In genomic region chr6:29718894-29719329, GRCm38 (mm10) we compare ENCODE assay signal across 8 mouse cellular contexts. TPM values are rescaled to one million over a fixed set of nuclear protein-coding genes. Genes with fewer than 3 reads are reported as not detected.
DNase-seq lines count a peak whose midpoint lies in the region; ATAC-seq and TF ChIP-seq lines count a peak whose summit lies in the region.

No protein-coding gene starts in this region.

- no peak for TF ChIP-seq EP300 in heart, adult 2 months (IDR thresholded peaks at IDR 0.05; ENCODE audit: insufficient read depth, low read depth, low read length)
- TF ChIP-seq EP300 in liver, embryonic 14.5 days (IDR thresholded peaks at IDR 0.05; ENCODE audit: low read depth), result no peak

- TF ChIP-seq POLR2A in heart, adult 2 months (IDR thresholded peaks at IDR 0.05; ENCODE audit: insufficient read depth, low read depth, low read length), result no peak

- no peaks in the 10 kb centered on the region for H3K27me3 ChIP-seq in kidney, postnatal 0 days (ENCODE audit: insufficient read depth, low read length)
- H3K27me3 ChIP-seq in embryonic facial prominence, embryonic 13.5 days, result peaks cover 9% of the 10 kb centered on the region
- H3K27me3 ChIP-seq in heart, adult 2 months (ENCODE audit: control insufficient read depth, insufficient read depth, low read length), result no peaks in the 10 kb centered on the region
- H3K27me3 ChIP-seq in liver, embryonic 14.5 days (ENCODE audit: control insufficient read depth, insufficient read depth, low read length), result no peaks in the 10 kb centered on the region
- H3K27me3 ChIP-seq in neural tube, embryonic 13.5 days, result peaks cover 11% of the 10 kb centered on the region

- H3K36me3 ChIP-seq in kidney, postnatal 0 days (ENCODE audit: insufficient read depth, low read length), result no peaks in the 10 kb centered on the region
- H3K36me3 ChIP-seq in embryonic facial prominence, embryonic 13.5 days, result no peaks in the 10 kb centered on the region
- no peaks in the 10 kb centered on the region for H3K36me3 ChIP-seq in heart, adult 2 months (ENCODE audit: control insufficient read depth, insufficient read depth, low read length)
- H3K36me3 ChIP-seq in liver, embryonic 14.5 days (replicated peaks; ENCODE audit: control insufficient read depth, insufficient read depth, low read depth), result peaks cover 64% of the 10 kb centered on the region
- no peaks in the 10 kb centered on the region for H3K36me3 ChIP-seq in neural tube, embryonic 13.5 days

- peak; percentile 81 for ATAC-seq in kidney, postnatal 0 days (replicated peaks; ENCODE audit: low FRiP score, low read depth)
- ATAC-seq in embryonic facial prominence, embryonic 13.5 days (ENCODE audit: insufficient number of reproducible peaks, insufficient read depth, low FRiP score, low TSS enrichment, low read depth), result peak; percentile 67
- no peak for ATAC-seq in liver, embryonic 14.5 days (ENCODE audit: insufficient read depth)
- peak; percentile 57 for ATAC-seq in neural tube, embryonic 13.5 days (ENCODE audit: low read depth)

- peak overlapping the region; percentile 64 for H3K4me2 ChIP-seq in kidney, postnatal 0 days (ENCODE audit: low read length)
- H3K4me2 ChIP-seq in embryonic facial prominence, embryonic 13.5 days, result peak overlapping the region; percentile 66
- H3K4me2 ChIP-seq in liver, embryonic 14.5 days (ENCODE audit: low read depth), result peak overlapping the region; percentile 22; the same call in 1 of the 2 replicates
- peak overlapping the region; percentile 56 for H3K4me2 ChIP-seq in neural tube, embryonic 13.5 days

- 3% methylated on average over 15 of the region's 15 CpGs for WGBS in kidney, postnatal 0 days
- WGBS in embryonic facial prominence, embryonic 13.5 days, result 2% methylated on average over 15 of the region's 15 CpGs
- 10% methylated on average over 15 of the region's 15 CpGs for WGBS in heart, adult 2 months
- WGBS in liver, embryonic 14.5 days (ENCODE audit: insufficient replicate concordance), result 22% methylated on average over 15 of the region's 15 CpGs
- 2% methylated on average over 15 of the region's 15 CpGs for WGBS in neural tube, embryonic 13.5 days

- peak overlapping the region; percentile 14; the same call in 1 of the 2 replicates for H3K27ac ChIP-seq in kidney, postnatal 0 days
- peak overlapping the region; percentile 77 for H3K27ac ChIP-seq in embryonic facial prominence, embryonic 13.5 days
- no peak overlapping the region for H3K27ac ChIP-seq in heart, adult 2 months
- H3K27ac ChIP-seq in liver, embryonic 14.5 days, result no peak overlapping the region
- no peak overlapping the region; the same call in 1 of the 2 replicates for H3K27ac ChIP-seq in neural tube, embryonic 13.5 days (replicated peaks)

- H3K4me3 ChIP-seq in kidney, postnatal 0 days (replicated peaks; ENCODE audit: low read depth, low read length), result peak overlapping the region; percentile 34
- H3K4me3 ChIP-seq in embryonic facial prominence, embryonic 13.5 days, result peak overlapping the region; percentile 39
- H3K4me3 ChIP-seq in heart, adult 2 months, result peak overlapping the region; percentile 31
- H3K4me3 ChIP-seq in liver, embryonic 14.5 days (ENCODE audit: insufficient read depth in 1 of 2, low read depth in 2 of 2, low read length in 2 of 2), result peak overlapping the region; percentile 2 to 18; a peak in 2 of 4 replicates
- peak overlapping the region; percentile 31 for H3K4me3 ChIP-seq in neural tube, embryonic 13.5 days

- peak; percentile 80 for DNase-seq in kidney, postnatal 0 days (ENCODE audit: low spot score)
- no peak for DNase-seq in kidney, adult 11 months
- DNase-seq in heart, adult 2 months, result peak; percentile 59 to 67
- peak; percentile 78 to 87 for DNase-seq in kidney, postnatal 4 days
- no peak for DNase-seq in liver, embryonic 14.5 days (ENCODE audit: low read depth in 3 of 3, low spot score in 3 of 3)
- peak; percentile 33 to 55 for DNase-seq in thymus, postnatal 10 days (ENCODE audit: low spot score in 2 of 2)

- H3K79me2 ChIP-seq in heart, adult 2 months (replicated peaks; ENCODE audit: control insufficient read depth, insufficient read depth, low read length), result no peaks in the 10 kb centered on the region

- no peaks in the 10 kb centered on the region for H3K9me3 ChIP-seq in kidney, postnatal 0 days (replicated peaks; ENCODE audit: low read length)
- no peaks in the 10 kb centered on the region for H3K9me3 ChIP-seq in embryonic facial prominence, embryonic 13.5 days
- no peaks in the 10 kb centered on the region for H3K9me3 ChIP-seq in liver, embryonic 14.5 days (ENCODE audit: control insufficient read depth, low read length)
- H3K9me3 ChIP-seq in neural tube, embryonic 13.5 days, result no peaks in the 10 kb centered on the region

- intact Hi-C loops in heart, adult 2 months (cut with DNase I), result no loop called here

- H3K9ac ChIP-seq in kidney, postnatal 0 days (ENCODE audit: low read depth, low read length), result peak overlapping the region; percentile 46; the same call in 1 of the 2 replicates
- H3K9ac ChIP-seq in embryonic facial prominence, embryonic 13.5 days, result peak overlapping the region; percentile 61
- no peak overlapping the region for H3K9ac ChIP-seq in heart, adult 2 months (ENCODE audit: low read depth, low read length)
- 0 out of 2 replicates have a peak overlapping the region, but pooled peaks have one; percentile 9 for H3K9ac ChIP-seq in liver, embryonic 14.5 days (replicated peaks)
- H3K9ac ChIP-seq in neural tube, embryonic 13.5 days, result peak overlapping the region; percentile 38

- 0 out of 2 replicates have a peak, but pooled peaks cover 6% of the 10 kb centered on the region for H3K4me1 ChIP-seq in kidney, postnatal 0 days (replicated peaks; ENCODE audit: insufficient read depth, low read length)
- H3K4me1 ChIP-seq in embryonic facial prominence, embryonic 13.5 days, result peaks cover 30% of the 10 kb centered on the region
- no peaks in the 10 kb centered on the region for H3K4me1 ChIP-seq in heart, adult 2 months (ENCODE audit: control insufficient read depth, insufficient read depth, low read length)
- no peaks in the 10 kb centered on the region; a peak in 1 of 4 replicates for H3K4me1 ChIP-seq in liver, embryonic 14.5 days (replicated peaks; ENCODE audit: control insufficient read depth in 2 of 2, insufficient read depth in 2 of 2, low read length in 1 of 2)
- peaks cover 24% of the 10 kb centered on the region for H3K4me1 ChIP-seq in neural tube, embryonic 13.5 days (replicated peaks)

- TF ChIP-seq CTCF in kidney, postnatal 0 days (IDR thresholded peaks at IDR 0.05; ENCODE audit: low read depth), result no peak
- no peak for TF ChIP-seq CTCF in heart, adult 2 months (IDR thresholded peaks at IDR 0.05)
- TF ChIP-seq CTCF in liver, embryonic 14.5 days (IDR thresholded peaks at IDR 0.05; ENCODE audit: low read depth), result no peak

RNA-seq across cellular contexts. Expression of gene Smo, which starts 16.4 kb away (rescaled TPM):
- 26.4 and 27.5 TPM in 2 replicates for polyA plus RNA-seq in kidney, postnatal 0 days (2015; fragmentation: Nextera tagmentation; extraction: Ambion mirVana)
- 53.0 and 57.4 TPM in 2 replicates for polyA plus RNA-seq in embryonic facial prominence, embryonic 13.5 days (2015; fragmentation: Nextera tagmentation; extraction: Ambion mirVana)
- 1 to 10 TPM; 8.3 to 8.5 TPM for total RNA-seq in heart, adult 2 months (2021)
- 12.7 and 16.4 TPM in 2 replicates for polyA plus RNA-seq in heart, adult 2 months (2012; rRNA removed)
- 5.0 and 5.5 TPM in 2 replicates for polyA plus RNA-seq in liver, embryonic 14.5 days (2012; rRNA removed)
- 2.2 and 2.6 TPM in 2 replicates for polyA plus RNA-seq in liver, embryonic 14.5 days (2014; fragmentation: Nextera tagmentation; extraction: Ambion mirVana)
- 16.1 and 16.4 TPM in 2 replicates for polyA plus RNA-seq in neural tube, embryonic 13.5 days (2015; fragmentation: Nextera tagmentation; extraction: Ambion mirVana)

RNA-seq across cellular contexts. Expression of gene Tspan33, which starts 24.9 kb away (rescaled TPM):
- polyA plus RNA-seq in kidney, postnatal 0 days (2015; fragmentation: Nextera tagmentation; extraction: Ambion mirVana), result 24.9 and 25.2 TPM in 2 replicates
- 2.8 and 4.7 TPM in 2 replicates for polyA plus RNA-seq in embryonic facial prominence, embryonic 13.5 days (2015; fragmentation: Nextera tagmentation; extraction: Ambion mirVana)
- total RNA-seq in heart, adult 2 months (2021), result 1 to 10 TPM; 2.2 to 2.5 TPM
- polyA plus RNA-seq in heart, adult 2 months (2012; rRNA removed), result 1.8 and 2.7 TPM in 2 replicates
- polyA plus RNA-seq in liver, embryonic 14.5 days (2012; rRNA removed), result 97.2 and 108 TPM in 2 replicates
- 76.1 and 96.6 TPM in 2 replicates for polyA plus RNA-seq in liver, embryonic 14.5 days (2014; fragmentation: Nextera tagmentation; extraction: Ambion mirVana)
- 5.6 and 7.0 TPM in 2 replicates for polyA plus RNA-seq in neural tube, embryonic 13.5 days (2015; fragmentation: Nextera tagmentation; extraction: Ambion mirVana)

RNA-seq across cellular contexts. Expression of gene Ahcyl2, which starts 48.9 kb away (rescaled TPM):
- polyA plus RNA-seq in kidney, postnatal 0 days (2015; fragmentation: Nextera tagmentation; extraction: Ambion mirVana), result 18.5 and 18.7 TPM in 2 replicates
- 14.1 and 15.2 TPM in 2 replicates for polyA plus RNA-seq in embryonic facial prominence, embryonic 13.5 days (2015; fragmentation: Nextera tagmentation; extraction: Ambion mirVana)
- 10 to 100 TPM; 14.7 to 15.6 TPM for total RNA-seq in heart, adult 2 months (2021)
- polyA plus RNA-seq in heart, adult 2 months (2012; rRNA removed), result 10.5 and 16.2 TPM in 2 replicates
- 3.5 and 4.2 TPM in 2 replicates for polyA plus RNA-seq in liver, embryonic 14.5 days (2012; rRNA removed)
- 3.2 and 3.9 TPM in 2 replicates for polyA plus RNA-seq in liver, embryonic 14.5 days (2014; fragmentation: Nextera tagmentation; extraction: Ambion mirVana)
- 17.2 and 17.3 TPM in 2 replicates for polyA plus RNA-seq in neural tube, embryonic 13.5 days (2015; fragmentation: Nextera tagmentation; extraction: Ambion mirVana)

Comparison
In these comparisons a context has a peak if more than half of its experiments do, and no peak if none do; other contexts are left out.
1. DNase-seq: peak in kidney, postnatal 0 days (single experiment), heart, adult 2 months (2 of 2), kidney, postnatal 4 days (2 of 2) and thymus, postnatal 10 days (2 of 2); none in kidney, adult 11 months (single experiment) and liver, embryonic 14.5 days (0 of 3).
2. H3K27ac ChIP-seq: peak in kidney, postnatal 0 days (single experiment) and embryonic facial prominence, embryonic 13.5 days (single experiment); none in heart, adult 2 months (single experiment), liver, embryonic 14.5 days (single experiment) and neural tube, embryonic 13.5 days (single experiment).
3. Peak in every context shown above with its lines, with median percentiles within 50 percentile points of each other: H3K4me2 ChIP-seq and H3K4me3 ChIP-seq.